In the genomic region with DNA sequence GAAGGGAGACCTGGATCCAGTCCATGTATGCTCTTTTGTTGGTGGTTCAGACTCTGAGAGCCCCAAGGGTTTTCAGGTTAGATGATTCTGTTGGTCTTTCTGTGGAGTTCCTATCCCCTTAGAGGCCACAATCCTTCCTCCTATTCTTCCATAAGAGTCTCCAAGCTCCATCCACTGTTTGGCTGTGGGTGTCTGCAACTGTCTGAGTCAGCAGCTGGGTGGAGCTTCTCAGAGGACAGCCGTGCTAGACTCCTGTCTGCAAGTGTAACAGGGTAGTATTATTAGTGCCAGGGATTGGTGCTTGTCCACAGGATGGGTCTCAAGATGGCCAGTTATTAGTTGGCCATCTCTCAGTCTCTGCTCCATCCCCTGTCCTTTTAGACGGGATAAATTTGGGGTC, we compare ENCODE assay signal across 24 mouse cellular contexts. TPM values are rescaled to one million over a fixed set of nuclear protein-coding genes. Genes with fewer than 3 reads are reported as not detected.
DNase-seq lines count a peak whose midpoint lies in the region; ATAC-seq and TF ChIP-seq lines count a peak whose summit lies in the region.
"Had no signal": no experiment of that assay in that cellular context is flagged by ENCODE, and none has a peak within 500 bp of the region (broad histone marks: within the 10 kb centered on the region; RNA-seq: fewer than 3 reads in every experiment).

No protein-coding gene starts in this region.

- H3K9me3 ChIP-seq in lung, embryonic 15.5 days = no peaks in the 10 kb centered on the region
- H3K9me3 ChIP-seq: G1E had no signal

- no peaks in the 10 kb centered on the region for H3K36me3 ChIP-seq in lung, embryonic 15.5 days
- H3K36me3 ChIP-seq in myocyte (ENCODE audit: control insufficient read depth, insufficient read depth) = no peaks in the 10 kb centered on the region
- H3K36me3 ChIP-seq: G1E had no signal

- peaks cover 24% of the 10 kb centered on the region for H3K27me3 ChIP-seq in lung, embryonic 15.5 days
- H3K27me3 ChIP-seq in myocyte (ENCODE audit: control insufficient read depth, insufficient read depth, insufficient read length) = no peaks in the 10 kb centered on the region
- H3K27me3 ChIP-seq: Patski had no signal

- no peak overlapping the region for H3K4me2 ChIP-seq in lung, embryonic 15.5 days
- peak overlapping the region; percentile 24 for H3K4me2 ChIP-seq in myocyte (ENCODE audit: low read depth)

- no peak overlapping the region for H3ac ChIP-seq in myocyte (ENCODE audit: control insufficient read depth, insufficient read length)

- H3K9ac ChIP-seq in lung, embryonic 15.5 days = no peak overlapping the region

- 62% methylated on average over 2 of the region's 2 CpGs for WGBS in lung, embryonic 15.5 days

- H3K4me1 ChIP-seq in lung, embryonic 15.5 days = peaks cover 60% of the 10 kb centered on the region

- H3K27ac ChIP-seq in lung, embryonic 15.5 days = peak overlapping the region; percentile 27; the same call in 1 of the 2 replicates

- no peaks in the 10 kb centered on the region for H3K79me2 ChIP-seq in myocyte (ENCODE audit: control insufficient read depth, insufficient read depth)

- H3K4me3 ChIP-seq in lung, embryonic 15.5 days = no peak overlapping the region
- H3K4me3 ChIP-seq in myocyte = no peak overlapping the region

- ATAC-seq in lung, embryonic 15.5 days (ENCODE audit: borderline replicate concordance, extremely low read depth, low FRiP score, low TSS enrichment) = no peak
- ATAC-seq: activated CD4-positive, CD25-positive, alpha-beta regulatory T cell, adult 4 months; Patski had no signal

- TF ChIP-seq POLR2A in myocyte (IDR thresholded peaks at IDR 0.05; ENCODE audit: insufficient read length, low read depth) = no peak

- no peak for DNase-seq in lung, adult 18-20 months
- DNase-seq in 3T3-L1 (ENCODE audit: low read depth, low spot score) (peak; percentile 59), NIH3T3 (ENCODE audit: low read depth) (peak; percentile 37)
- DNase-seq in c-Kit-positive CD71-positive TER-119-positive erythroid progenitor cells, embryonic 14.5 days (ENCODE audit: low spot score) = no peak
- no peak for DNase-seq in urinary bladder, postnatal 10 days (ENCODE audit: low spot score)
- no peak for DNase-seq in ovary, postnatal 36 days (ENCODE audit: low spot score)
- DNase-seq: adrenal gland, adult 2 months; adrenal gland, adult 8-10 months; adrenal gland, postnatal 10 days; adrenal gland, postnatal 14 days; adrenal gland, postnatal 25 days; adrenal gland, postnatal 36 days; B cell, adult 2 months; cerebellum, adult 11 months; cerebellum, adult 11-12 months; cerebellum, adult 18-20 months; cerebellum, adult 2 months; cerebellum, adult 8-10 months had no signal

TF ChIP-seq in myocyte, 11 proteins besides CTCF, POLR2A, EP300 and RAD21:
- TF ChIP-seq SRF (IDR thresholded peaks at IDR 0.05; ENCODE audit: control insufficient read depth, insufficient read length, low read depth) (no peak), MYOD1 (IDR thresholded peaks at IDR 0.05; ENCODE audit: control insufficient read depth in 1 of 3, insufficient read length in 2 of 3, low read depth in 2 of 3) (no peak), MAX (IDR thresholded peaks at IDR 0.05; ENCODE audit: low read depth) (no peak), REST (IDR thresholded peaks at IDR 0.05; ENCODE audit: insufficient read depth, insufficient read length) (no peak), POLR2AphosphoS2 (IDR thresholded peaks at IDR 0.05; ENCODE audit: insufficient read length, low read depth) (no peak), TCF3 (IDR thresholded peaks at IDR 0.05; ENCODE audit: insufficient read length, low read depth) (no peak), CEBPB (IDR thresholded peaks at IDR 0.05; ENCODE audit: insufficient read depth, poor library complexity, severe bottlenecking) (no peak), TCF12 (IDR thresholded peaks at IDR 0.05; ENCODE audit: insufficient read depth, poor library complexity, severe bottlenecking) (no peak), USF1 (IDR thresholded peaks at IDR 0.05; ENCODE audit: low read depth) (no peak), MYOG (IDR thresholded peaks at IDR 0.05; ENCODE audit: control insufficient read depth in 1 of 3, insufficient read depth in 1 of 3, insufficient read length in 2 of 3, low read depth in 2 of 3) (no peak), E2F4 (IDR thresholded peaks at IDR 0.05; ENCODE audit: insufficient read depth) (no peak)
TF ChIP-seq in myocyte: peak in this region for 0.

RNA-seq across cellular contexts. Expression of a gene that starts 3.4 kb away (rescaled TPM):
- 6.4 and 6.7 TPM in 2 replicates for polyA plus RNA-seq in lung, embryonic 15.5 days (2015; fragmentation: Nextera tagmentation; extraction: Ambion mirVana)
- 1.2 TPM for polyA plus RNA-seq in myocyte (2012; fragmentation: generic; extraction: Trizol)
- polyA plus RNA-seq: activated CD4-positive, CD25-positive, alpha-beta regulatory T cell, adult 4 months; CD4-positive, CD25-positive, alpha-beta regulatory T cell, adult 4 months; G1E; Patski had no signal

RNA-seq across cellular contexts. Expression of a gene that starts 9.3 kb away (rescaled TPM):
- polyA plus RNA-seq in lung, embryonic 15.5 days (2015; fragmentation: Nextera tagmentation; extraction: Ambion mirVana) = 37.4 and 39.1 TPM in 2 replicates
- polyA plus RNA-seq in myocyte (2012; fragmentation: generic; extraction: Trizol) = 11.3 TPM
- polyA plus RNA-seq: G1E had no signal

Comparison
In these comparisons a context has a peak if more than half of its experiments do, and no peak if none do; other contexts are left out.
1. DNase-seq: peak in 3T3-L1 (single experiment) and NIH3T3 (single experiment); none in lung, adult 18-20 months (0 of 2), c-Kit-positive CD71-positive TER-119-positive erythroid progenitor cells, embryonic 14.5 days (single experiment), urinary bladder, postnatal 10 days (single experiment) and ovary, postnatal 36 days (single experiment).